Mouse (Mus musculus): ENCODE data around the gene Acap2. TPM values are rescaled to one million over a fixed set of nuclear protein-coding genes. Genes with fewer than 3 reads are reported as not detected.

Gene Acap2
- polyA plus RNA-seq, 1 experiment: 62.9 TPM

DNA sequence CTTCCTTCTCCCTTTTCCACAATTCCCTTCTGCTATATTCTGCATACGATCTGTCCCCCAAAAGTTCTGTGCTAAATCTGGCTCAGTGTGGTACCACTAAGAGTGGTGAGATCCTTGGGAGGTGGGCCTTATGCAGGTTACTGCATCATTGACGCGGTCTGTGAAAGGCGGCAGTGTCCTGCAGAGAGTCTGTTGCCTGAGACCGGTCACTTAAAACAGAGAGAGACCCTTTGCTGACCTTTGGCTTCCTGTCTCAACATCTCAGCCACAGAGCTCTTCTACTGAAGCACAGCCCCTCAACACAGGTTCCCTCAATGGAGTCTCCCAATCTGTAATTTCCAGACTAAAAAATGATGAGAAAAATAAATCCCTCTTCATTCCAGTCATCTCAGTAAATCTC is 76.1 kb downstream of the Acap2 start:
- no peak overlapping the region for H3K4me3 ChIP-seq (ENCODE audit: insufficient read depth, low read length)
- TF ChIP-seq CTCF (IDR thresholded peaks at IDR 0.05; ENCODE audit: low read depth, low read length) (no peak), POLR2A (IDR thresholded peaks at IDR 0.05; ENCODE audit: borderline replicate concordance, low read depth, low read length) (no peak)
- peaks cover 6% of the 10 kb centered on the region; the same call in 1 of the 2 replicates for H3K4me1 ChIP-seq (ENCODE audit: control insufficient read depth, insufficient read depth, low read length)
- H3K27ac ChIP-seq (ENCODE audit: insufficient read depth, low read depth, low read length): no peak overlapping the region

GRCm38 (mm10) chr16:31121612-31122011 is 79.4 kb downstream of the Acap2 start:
- H3K27ac ChIP-seq (ENCODE audit: insufficient read depth, low read depth, low read length): no peak overlapping the region
- TF ChIP-seq CTCF (IDR thresholded peaks at IDR 0.05; ENCODE audit: low read depth, low read length) (no peak), POLR2A (IDR thresholded peaks at IDR 0.05; ENCODE audit: borderline replicate concordance, low read depth, low read length) (no peak)
- H3K4me3 ChIP-seq (ENCODE audit: insufficient read depth, low read length): no peak overlapping the region
- H3K4me1 ChIP-seq (ENCODE audit: control insufficient read depth, insufficient read depth, low read length): peaks cover 6% of the 10 kb centered on the region; the same call in 1 of the 2 replicates

DNA sequence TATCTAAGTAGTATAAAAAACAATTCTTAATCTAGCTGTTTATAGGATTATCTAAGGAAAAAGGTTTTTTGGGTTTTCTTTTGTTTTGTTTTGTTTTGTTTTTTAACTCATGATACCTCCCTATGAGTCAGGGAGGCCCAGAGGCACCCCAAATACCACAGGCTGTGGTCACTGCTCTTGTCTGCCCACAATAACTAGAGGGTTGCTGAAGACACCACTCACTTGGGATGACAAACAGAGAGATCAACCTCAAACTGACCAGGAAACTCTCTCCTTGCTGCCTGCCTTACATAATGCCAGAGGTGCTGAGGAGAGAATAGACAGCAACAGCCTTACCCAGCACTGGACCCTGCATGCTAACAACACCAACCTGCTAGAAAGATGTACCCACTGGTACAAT is 87.4 kb downstream of the Acap2 start:
- Histone ChIP-seq H3K4me1 (ENCODE audit: control insufficient read depth, insufficient read depth, low read length) (no peaks in the 10 kb centered on the region), H3K27ac (ENCODE audit: insufficient read depth, low read depth, low read length) (no peak overlapping the region), H3K4me3 (ENCODE audit: insufficient read depth, low read length) (no peak overlapping the region)
- no peak for TF ChIP-seq CTCF (IDR thresholded peaks at IDR 0.05; ENCODE audit: low read depth, low read length)
- no peak for TF ChIP-seq POLR2A (IDR thresholded peaks at IDR 0.05; ENCODE audit: borderline replicate concordance, low read depth, low read length)

DNA sequence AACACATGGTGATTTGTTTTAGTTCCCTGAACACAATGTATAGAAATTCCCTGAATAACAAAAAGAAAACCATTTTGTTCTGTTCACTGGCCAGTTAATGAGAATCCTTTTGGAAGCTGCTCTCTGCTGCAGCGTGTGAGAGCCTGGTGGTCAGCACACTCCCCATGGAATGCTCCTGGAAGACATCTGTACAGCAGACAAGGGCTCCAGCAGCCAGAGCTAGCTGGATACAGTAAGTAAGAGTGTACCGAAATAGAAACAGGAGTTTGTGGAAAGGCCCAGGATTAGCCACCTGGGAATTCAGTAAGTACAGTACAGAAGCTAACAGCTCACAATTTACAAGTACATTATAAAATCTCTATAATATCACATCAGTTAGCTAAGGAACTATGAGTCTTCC is 99.7 kb downstream of the Acap2 start:
- TF ChIP-seq POLR2A (IDR thresholded peaks at IDR 0.05; ENCODE audit: borderline replicate concordance, low read depth, low read length) (no peak), CTCF (IDR thresholded peaks at IDR 0.05; ENCODE audit: low read depth, low read length) (no peak)
- Histone ChIP-seq H3K4me3 (ENCODE audit: insufficient read depth, low read length) (no peak overlapping the region), H3K4me1 (ENCODE audit: control insufficient read depth, insufficient read depth, low read length) (no peaks in the 10 kb centered on the region), H3K27ac (ENCODE audit: insufficient read depth, low read depth, low read length) (no peak overlapping the region)

GRCm38 (mm10) chr16:31099906-31100305 is 101.1 kb downstream of the Acap2 start:
- Histone ChIP-seq H3K4me3 (ENCODE audit: insufficient read depth, low read length) (no peak overlapping the region), H3K27ac (ENCODE audit: insufficient read depth, low read depth, low read length) (no peak overlapping the region), H3K4me1 (ENCODE audit: control insufficient read depth, insufficient read depth, low read length) (no peaks in the 10 kb centered on the region)
- TF ChIP-seq CTCF (IDR thresholded peaks at IDR 0.05; ENCODE audit: low read depth, low read length): no peak
- no peak for TF ChIP-seq POLR2A (IDR thresholded peaks at IDR 0.05; ENCODE audit: borderline replicate concordance, low read depth, low read length)

- Histone ChIP-seq H3K27ac (ENCODE audit: insufficient read depth, low read depth, low read length) (no peak overlapping the region), H3K4me1 (ENCODE audit: control insufficient read depth, insufficient read depth, low read length) (no peaks in the 10 kb centered on the region), H3K4me3 (ENCODE audit: insufficient read depth, low read length) (no peak overlapping the region)
- TF ChIP-seq POLR2A (IDR thresholded peaks at IDR 0.05; ENCODE audit: borderline replicate concordance, low read depth, low read length) (no peak), CTCF (IDR thresholded peaks at IDR 0.05; ENCODE audit: low read depth, low read length) (no peak)
These were observed 107.0 kb downstream of the Acap2 start for GRCm38 (mm10) chr16:31094036-31094435.

- Histone ChIP-seq H3K27ac (ENCODE audit: insufficient read depth, low read depth, low read length) (no peak overlapping the region), H3K4me1 (ENCODE audit: control insufficient read depth, insufficient read depth, low read length) (no peaks in the 10 kb centered on the region), H3K4me3 (ENCODE audit: insufficient read depth, low read length) (no peak overlapping the region)
- TF ChIP-seq POLR2A (IDR thresholded peaks at IDR 0.05; ENCODE audit: borderline replicate concordance, low read depth, low read length) (no peak), CTCF (IDR thresholded peaks at IDR 0.05; ENCODE audit: low read depth, low read length) (no peak)
These were observed 107.9 kb downstream of the Acap2 start for GRCm38 (mm10) chr16:31093186-31093585.

DNA sequence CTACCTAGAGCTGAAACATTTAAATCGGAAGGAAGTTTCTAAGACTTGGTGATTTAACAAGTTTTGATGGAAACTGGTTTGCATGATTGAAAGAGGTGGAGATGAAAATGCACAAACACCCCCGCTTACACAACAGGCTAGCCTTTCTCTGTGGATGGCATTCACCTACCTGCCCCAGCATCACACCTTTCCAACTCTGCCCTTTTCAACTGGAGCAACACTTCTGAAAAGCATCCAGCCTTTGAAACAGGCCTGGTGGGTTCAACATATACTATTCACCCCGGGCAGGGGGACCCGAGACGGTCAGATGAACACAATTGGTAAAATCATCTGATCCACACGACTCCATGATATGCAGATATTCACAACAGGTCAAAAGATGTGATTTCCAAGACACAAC is 119.2 kb downstream of the Acap2 start:
- no peak for TF ChIP-seq CTCF (IDR thresholded peaks at IDR 0.05; ENCODE audit: low read depth, low read length)
- no peak for TF ChIP-seq POLR2A (IDR thresholded peaks at IDR 0.05; ENCODE audit: borderline replicate concordance, low read depth, low read length)
- no peak overlapping the region for H3K4me3 ChIP-seq (ENCODE audit: insufficient read depth, low read length)

DNA sequence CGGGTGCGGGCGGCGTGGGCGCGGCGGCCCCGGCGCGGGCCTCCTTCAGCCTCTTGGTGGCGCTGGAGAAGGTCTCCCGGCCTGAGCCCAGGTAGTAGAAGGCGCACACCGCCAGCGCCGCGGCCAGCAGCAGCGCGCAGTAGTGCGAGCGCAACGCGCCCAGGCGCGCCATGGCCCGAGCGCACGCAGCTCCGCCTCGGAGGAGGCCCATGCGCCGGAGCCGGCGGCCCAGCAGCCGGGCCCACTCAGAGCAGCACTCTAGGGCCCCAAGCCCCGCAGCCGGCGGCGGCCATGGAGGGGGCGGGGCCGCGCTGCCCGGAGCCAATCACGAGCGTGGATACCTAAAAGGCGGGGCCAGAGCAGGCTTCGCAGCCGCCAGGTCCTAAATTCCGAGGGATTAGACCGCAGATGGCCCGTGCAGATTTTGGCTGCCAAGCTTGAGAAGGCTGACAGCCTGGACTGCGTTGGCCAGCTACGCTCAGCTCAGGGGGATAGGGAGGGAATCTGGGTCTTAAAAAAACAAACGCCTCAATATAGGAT is 119.8 kb downstream of the Acap2 start, which contains the start of gene Xxylt1:
Gene Xxylt1, minus strand, starts transcription at position 308 of the 540 bp plus-strand sequence.
- Histone ChIP-seq H3K4me3 (ENCODE audit: insufficient read depth, low read length) (peak within 1 kb of the TSS; percentile 86), H3K27ac (ENCODE audit: insufficient read depth, low read depth, low read length) (peak within 1 kb of the TSS; percentile 53), H3K4me1 (ENCODE audit: control insufficient read depth, insufficient read depth, low read length) (peaks cover 21% of the 10 kb centered on the region)
- peak; percentile 32; the same call in 1 of the 2 replicates for TF ChIP-seq POLR2A (IDR thresholded peaks at IDR 0.05; ENCODE audit: borderline replicate concordance, low read depth, low read length)
- TF ChIP-seq CTCF (IDR thresholded peaks at IDR 0.05; ENCODE audit: low read depth, low read length): peak; percentile 1; the same call in 1 of the 2 replicates

More for the DNA sequence above, 119.2 kb downstream of the Acap2 start:
- Histone ChIP-seq H3K27ac (ENCODE audit: insufficient read depth, low read depth, low read length) (no peak overlapping the region), H3K4me1 (ENCODE audit: control insufficient read depth, insufficient read depth, low read length) (peaks cover 15% of the 10 kb centered on the region)

- Histone ChIP-seq H3K27ac (ENCODE audit: insufficient read depth, low read depth, low read length) (no peak overlapping the region), H3K4me1 (ENCODE audit: control insufficient read depth, insufficient read depth, low read length) (peaks cover 27% of the 10 kb centered on the region), H3K4me3 (ENCODE audit: insufficient read depth, low read length) (peak overlapping the region; percentile 86)
- TF ChIP-seq CTCF (IDR thresholded peaks at IDR 0.05; ENCODE audit: low read depth, low read length) (peak; percentile 5; the same call in 1 of the 2 replicates), POLR2A (IDR thresholded peaks at IDR 0.05; ENCODE audit: borderline replicate concordance, low read depth, low read length) (no peak)
These were observed 120.4 kb downstream of the Acap2 start for GRCm38 (mm10) chr16:31080573-31081051.

Data from bone marrow macrophage, adult 2 months (primary cell).